Mouse (Mus musculus) thymus, adult 2 months (tissue): Measurements from ENCODE around the gene Zfp239.

ENCODE experiments used
- CTCF ChIP-seq: fragments of 200-500 bp; IDR thresholded peaks from 2 replicates; pipeline ENCODE4 v1.5.1; 2012; ENCODE audit warnings: mild to moderate bottlenecking, control low read depth, low read length, moderate library complexity, borderline replicate concordance; ENCODE audit not compliant: control insufficient read depth, poor library complexity, insufficient read depth; ENCODE audit errors: extremely low read depth
- POLR2A ChIP-seq: fragments of 200-500 bp; IDR thresholded peaks from 2 replicates; pipeline ENCODE4 v1.6.1; 2012; ENCODE audit warnings: mild to moderate bottlenecking, low read length, control low read depth, moderate library complexity; ENCODE audit not compliant: control insufficient read depth, poor library complexity, insufficient read depth; ENCODE audit errors: extremely low read depth

GRCm38 (mm10) chr6:117892386-117892785, 30.5 kb downstream of the Zfp239 start:
- no peak for TF ChIP-seq POLR2A
- TF ChIP-seq CTCF: no peak
